Mouse (Mus musculus) brain, embryonic 14.5 days (tissue): ENCODE measurements at regions not wholly inside any gene's neighbourhood (a gene's known extent, or its start where the extent isn't known, plus 50 kb on each side); places are given as distances from the start of the nearest gene placed in this dataset.

ENCODE experiments used
- CTCF ChIP-seq: fragments of 200-500 bp; IDR thresholded peaks from 2 replicates; pipeline ENCODE4 v1.5.1; 2012; ENCODE audit warnings: inconsistent platforms, mild to moderate bottlenecking, moderate library complexity, borderline replicate concordance; ENCODE audit not compliant: insufficient read depth, insufficient read length; ENCODE audit errors: extremely low read depth
- POLR2A ChIP-seq: fragments of 200-500 bp; IDR thresholded peaks from 2 replicates; pipeline ENCODE4 v1.6.1; 2012; ENCODE audit warnings: mild to moderate bottlenecking, inconsistent platforms, borderline replicate concordance; ENCODE audit not compliant: poor library complexity, insufficient read depth, insufficient read length, severe bottlenecking; ENCODE audit errors: extremely low read depth

GRCm38 (mm10) chr10:119109207-119109606 lies 130.6 kb downstream of the Cand1 start:
- TF ChIP-seq CTCF (no peak), POLR2A (no peak)
